Comparison of ENCODE assay signal across 8 mouse cellular contexts in genomic region chr10:67647777-67648727, GRCm38 (mm10).
A peak's percentile ranks its signal among the peaks of the same experiment; 100 is the strongest.
DNase-seq lines count a peak whose midpoint lies in the region; ATAC-seq and TF ChIP-seq lines count a peak whose summit lies in the region.

No protein-coding gene starts in this region.

- H3K4me1 ChIP-seq in forebrain, embryonic 12.5 days: peaks cover 10% of the 10 kb centered on the region
- H3K4me1 ChIP-seq in liver, adult 2 months (ENCODE audit: control insufficient read depth, insufficient read depth, low read length): peaks cover 7% of the 10 kb centered on the region; the same call in 1 of the 2 replicates

- no peak overlapping the region for H3K9ac ChIP-seq in forebrain, embryonic 12.5 days
- H3K9ac ChIP-seq in liver, adult 2 months (ENCODE audit: low read depth, low read length): no peak overlapping the region; the same call in 1 of the 2 replicates

- H3K9me3 ChIP-seq in forebrain, embryonic 12.5 days: no peaks in the 10 kb centered on the region

- H3K79me2 ChIP-seq in liver, adult 2 months (ENCODE audit: control insufficient read depth, insufficient read depth, low read length): no peaks in the 10 kb centered on the region

- H3K27ac ChIP-seq in forebrain, embryonic 12.5 days: no peak overlapping the region
- no peak overlapping the region for H3K27ac ChIP-seq in liver, adult 2 months (replicated peaks; ENCODE audit: insufficient read depth, low read depth, low read length)

- ATAC-seq in forebrain, embryonic 12.5 days (ENCODE audit: low FRiP score): no peak

- DNase-seq in ovary, adult 18-20 months (ENCODE audit: low spot score): peak; percentile 72
- no peak for DNase-seq in ovary, postnatal 10 days (ENCODE audit: low spot score)
- DNase-seq in heart, postnatal 4 days: peak; percentile 58
- DNase-seq in liver, adult 2 months (ENCODE audit: extremely low read depth, low read depth, low spot score): no peak
- DNase-seq in neural tube, embryonic 10.5 days (ENCODE audit: extremely low spot score, low spot score): peak; percentile 29
- DNase-seq in left cerebral cortex, postnatal 10 days (ENCODE audit: extremely low spot score in 1 of 2, low spot score in 2 of 2): no peak
- no peak for DNase-seq in spleen, postnatal 14 days (ENCODE audit: low spot score in 2 of 2)

- peaks cover 27% of the 10 kb centered on the region for H3K27me3 ChIP-seq in forebrain, embryonic 12.5 days
- H3K27me3 ChIP-seq in liver, adult 2 months (ENCODE audit: control insufficient read depth, insufficient read depth, low read length): peaks cover 7% of the 10 kb centered on the region; the same call in 1 of the 2 replicates

- H3K4me3 ChIP-seq in forebrain, embryonic 12.5 days (replicated peaks): 0 out of 2 replicates have a peak overlapping the region, but pooled peaks have one; percentile 1
- H3K4me3 ChIP-seq in liver, adult 2 months (ENCODE audit: insufficient read depth, low read depth, low read length): 0 out of 2 replicates have a peak overlapping the region, but pooled peaks have one; percentile 11

- H3K4me2 ChIP-seq in forebrain, embryonic 12.5 days: peak overlapping the region; percentile 36

- WGBS in forebrain, embryonic 12.5 days: 34% methylated on average over 20 of the region's 20 CpGs
- 30% methylated on average over 20 of the region's 20 CpGs for WGBS in liver, adult 2 months

- intact Hi-C loops in left cerebral cortex, postnatal 10 days (cut with DNase I): no loop called here

- no peak for TF ChIP-seq CTCF in liver, adult 2 months (IDR thresholded peaks at IDR 0.05; ENCODE audit: low read depth, low read length)

- TF ChIP-seq POLR2A in liver, adult 2 months (IDR thresholded peaks at IDR 0.05; ENCODE audit: extremely low read depth, insufficient read depth, low read length): no peak

- no peaks in the 10 kb centered on the region for H3K36me3 ChIP-seq in forebrain, embryonic 12.5 days (replicated peaks)
- no peaks in the 10 kb centered on the region for H3K36me3 ChIP-seq in liver, adult 2 months (ENCODE audit: control insufficient read depth, insufficient read depth, low read length)

Comparison
In these comparisons a context has a peak if more than half of its experiments do, and no peak if none do; other contexts are left out.
1. DNase-seq: peak in ovary, adult 18-20 months (single experiment), heart, postnatal 4 days (single experiment) and neural tube, embryonic 10.5 days (single experiment); none in ovary, postnatal 10 days (single experiment), liver, adult 2 months (single experiment), left cerebral cortex, postnatal 10 days (0 of 2) and spleen, postnatal 14 days (0 of 2).